Comparison of ENCODE assay signal across 16 mouse cellular contexts in the genomic region with DNA sequence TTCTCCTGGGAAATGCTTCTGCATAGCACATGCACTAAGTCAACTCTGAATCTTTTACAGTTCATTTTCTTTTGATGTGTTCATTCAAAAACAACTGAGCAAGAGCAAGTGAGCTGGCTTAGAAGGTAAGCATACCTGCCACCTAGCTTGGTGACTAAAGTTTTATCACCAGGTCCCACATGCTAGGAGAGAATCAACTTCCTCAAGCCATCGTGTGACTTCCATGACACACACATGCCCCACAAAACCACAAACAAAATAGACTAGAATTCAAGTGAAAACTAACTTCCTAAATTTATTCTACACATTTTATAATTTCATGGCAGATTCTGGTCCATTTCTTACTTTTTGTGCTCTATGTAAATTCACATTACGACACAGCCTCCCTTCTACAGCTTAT.
"Had no signal": no experiment of that assay in that cellular context is flagged by ENCODE, and none has a peak within 500 bp of the region (broad histone marks: within the 10 kb centered on the region; RNA-seq: fewer than 3 reads in every experiment).

No protein-coding gene starts in this region.

- H3K27ac ChIP-seq: kidney, postnatal 0 days; layer of hippocampus, adult 2 months; left cerebral cortex, adult 2 months; liver, embryonic 14.5 days; neural tube, embryonic 13.5 days had no signal

- H3K4me1 ChIP-seq: neural tube, embryonic 13.5 days had no signal

- H3K9ac ChIP-seq: liver, embryonic 14.5 days; liver, postnatal 0 days; neural tube, embryonic 13.5 days had no signal

- H3K4me3 ChIP-seq: layer of hippocampus, adult 2 months; left cerebral cortex, adult 2 months; myocyte; neural tube, embryonic 13.5 days had no signal

- H3K27me3 ChIP-seq: neural tube, embryonic 13.5 days had no signal

- DNase-seq: kidney, adult 2 months; kidney, postnatal 25 days; layer of hippocampus, adult 9-11 months; left cerebral cortex, postnatal 4 days; liver, postnatal 0 days; thymus, postnatal 25 days had no signal

- ATAC-seq: intestine, postnatal 0 days; liver, postnatal 0 days; midbrain, embryonic 16.5 days had no signal

- H3K9me3 ChIP-seq: neural tube, embryonic 13.5 days had no signal

- H3K4me2 ChIP-seq: liver, embryonic 11.5 days; midbrain, embryonic 11.5 days; neural tube, embryonic 13.5 days had no signal
